ENCODE assay signal across 14 mouse cellular contexts in the genomic region with DNA sequence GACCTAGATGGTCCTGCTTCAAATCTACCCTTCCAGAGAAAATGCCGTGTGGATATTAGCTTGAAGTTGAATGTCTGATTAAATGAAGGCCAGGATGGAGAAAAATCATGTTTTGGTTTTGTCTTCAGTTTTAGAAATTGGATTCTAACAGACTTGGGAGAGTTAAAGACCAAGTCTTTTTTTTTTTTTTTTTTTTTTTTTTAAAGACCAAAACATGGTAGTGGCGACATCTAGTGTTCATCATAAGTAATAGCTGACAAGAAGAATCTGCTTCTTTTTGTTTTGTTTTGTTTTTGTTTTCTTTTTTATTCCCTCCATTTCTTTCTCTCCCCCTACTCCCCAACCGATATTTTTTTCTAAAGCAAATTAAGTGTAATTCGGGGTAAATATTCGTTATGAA. TPM values are rescaled to one million over a fixed set of nuclear protein-coding genes. Genes with fewer than 3 reads are reported as not detected.
DNase-seq lines count a peak whose midpoint lies in the region; ATAC-seq and TF ChIP-seq lines count a peak whose summit lies in the region.
"Had no signal": no experiment of that assay in that cellular context is flagged by ENCODE, and none has a peak within 500 bp of the region (broad histone marks: within the 10 kb centered on the region; RNA-seq: fewer than 3 reads in every experiment).

No protein-coding gene starts in this region.

- no peaks in the 10 kb centered on the region for H3K36me3 ChIP-seq in heart, postnatal 0 days (replicated peaks; ENCODE audit: control insufficient read depth, insufficient read depth, low read length)
- no peaks in the 10 kb centered on the region for H3K36me3 ChIP-seq in midbrain, postnatal 0 days (ENCODE audit: insufficient read depth, low read length)
- H3K36me3 ChIP-seq in midbrain, embryonic 10.5 days: no peaks in the 10 kb centered on the region
- H3K36me3 ChIP-seq: embryonic facial prominence, embryonic 15.5 days; limb, embryonic 13.5 days; midbrain, embryonic 13.5 days had no signal

- no peak for ATAC-seq in heart, postnatal 0 days (ENCODE audit: insufficient read depth, low read depth)
- no peak for ATAC-seq in midbrain, postnatal 0 days (ENCODE audit: low FRiP score)
- peak; percentile 43 for ATAC-seq in common myeloid progenitor, adult 5-6 weeks (replicated peaks; ENCODE audit: low read depth, poor library complexity, severe bottlenecking)
- ATAC-seq: midbrain, embryonic 13.5 days had no signal

- no peaks in the 10 kb centered on the region for H3K27me3 ChIP-seq in heart, postnatal 0 days (ENCODE audit: control insufficient read depth, insufficient read depth, low read length)
- no peaks in the 10 kb centered on the region for H3K27me3 ChIP-seq in midbrain, postnatal 0 days (ENCODE audit: insufficient read depth, low read length)
- H3K27me3 ChIP-seq in midbrain, embryonic 10.5 days (ENCODE audit: low read depth, poor library complexity, severe bottlenecking): no peaks in the 10 kb centered on the region
- H3K27me3 ChIP-seq: embryonic facial prominence, embryonic 15.5 days; limb, embryonic 13.5 days; midbrain, embryonic 13.5 days had no signal

- no peak for TF ChIP-seq EP300 in heart, postnatal 0 days (IDR thresholded peaks at IDR 0.05; ENCODE audit: low read depth)

- no peak overlapping the region for H3K9ac ChIP-seq in heart, postnatal 0 days (replicated peaks; ENCODE audit: low read depth, low read length)
- no peak overlapping the region for H3K9ac ChIP-seq in midbrain, postnatal 0 days (replicated peaks; ENCODE audit: low read length, poor library complexity, severe bottlenecking)
- H3K9ac ChIP-seq: embryonic facial prominence, embryonic 15.5 days; limb, embryonic 13.5 days; midbrain, embryonic 13.5 days had no signal

- no peaks in the 10 kb centered on the region for H3K4me1 ChIP-seq in heart, postnatal 0 days (ENCODE audit: control insufficient read depth, insufficient read depth)
- H3K4me1 ChIP-seq in midbrain, postnatal 0 days (ENCODE audit: insufficient read depth, low read length): no peaks in the 10 kb centered on the region
- no peaks in the 10 kb centered on the region for H3K4me1 ChIP-seq in midbrain, embryonic 10.5 days
- H3K4me1 ChIP-seq: embryonic facial prominence, embryonic 15.5 days; limb, embryonic 13.5 days; midbrain, embryonic 13.5 days had no signal

- DNase-seq in heart, postnatal 0 days (ENCODE audit: low spot score): no peak
- DNase-seq in heart, adult 9 months (ENCODE audit: low spot score in 2 of 2): no peak
- DNase-seq in midbrain, postnatal 0 days (ENCODE audit: low spot score): peak; percentile 44
- no peak for DNase-seq in midbrain, embryonic 10.5 days (ENCODE audit: low spot score)
- no peak for DNase-seq in thymus, postnatal 10 days (ENCODE audit: low spot score in 2 of 2)
- no peak for DNase-seq in spleen, adult 12 weeks (ENCODE audit: low spot score)
- no peak for DNase-seq in B cell, adult 2 months
- DNase-seq: gastrocnemius, postnatal 36 days; kidney, postnatal 10 days; right cerebral cortex, adult 18-20 months had no signal

- no peak overlapping the region for H3K4me2 ChIP-seq in heart, postnatal 0 days (ENCODE audit: low read depth, low read length)
- H3K4me2 ChIP-seq in midbrain, postnatal 0 days (ENCODE audit: low read depth, low read length, poor library complexity, severe bottlenecking): no peak overlapping the region
- H3K4me2 ChIP-seq: embryonic facial prominence, embryonic 15.5 days; limb, embryonic 13.5 days; midbrain, embryonic 13.5 days had no signal

- no peak overlapping the region for H3K4me3 ChIP-seq in heart, postnatal 0 days (ENCODE audit: low read depth, low read length)
- no peak overlapping the region for H3K4me3 ChIP-seq in midbrain, postnatal 0 days (ENCODE audit: low read depth, low read length)
- no peak overlapping the region for H3K4me3 ChIP-seq in midbrain, embryonic 10.5 days
- H3K4me3 ChIP-seq: embryonic facial prominence, embryonic 15.5 days; limb, embryonic 13.5 days; midbrain, embryonic 13.5 days had no signal

- TF ChIP-seq CTCF in heart, postnatal 0 days (IDR thresholded peaks at IDR 0.05; ENCODE audit: low read depth): peak; percentile 42
- peak; percentile 68 for TF ChIP-seq CTCF in midbrain, postnatal 0 days (IDR thresholded peaks at IDR 0.05)

- H3K27ac ChIP-seq in heart, postnatal 0 days (ENCODE audit: low read depth): no peak overlapping the region
- H3K27ac ChIP-seq in midbrain, postnatal 0 days (ENCODE audit: low read depth, low read length): no peak overlapping the region
- H3K27ac ChIP-seq in midbrain, embryonic 10.5 days (replicated peaks): no peak overlapping the region
- H3K27ac ChIP-seq: embryonic facial prominence, embryonic 15.5 days; limb, embryonic 13.5 days; midbrain, embryonic 13.5 days had no signal

- WGBS in heart, postnatal 0 days: 13% methylated on average over 5 of the region's 5 CpGs
- WGBS in midbrain, postnatal 0 days: 20% methylated on average over 5 of the region's 5 CpGs
- whole genome bisulfite sequencing in midbrain, embryonic 10.5 days: 16% methylated on average over 5 of the region's 5 CpGs

- peaks cover 3% of the 10 kb centered on the region; the same call in 1 of the 2 replicates for H3K9me3 ChIP-seq in heart, postnatal 0 days (replicated peaks; ENCODE audit: control insufficient read depth, low read length)
- H3K9me3 ChIP-seq in midbrain, postnatal 0 days (ENCODE audit: low read length): no peaks in the 10 kb centered on the region
- no peaks in the 10 kb centered on the region for H3K9me3 ChIP-seq in midbrain, embryonic 10.5 days (replicated peaks)
- H3K9me3 ChIP-seq: embryonic facial prominence, embryonic 15.5 days; limb, embryonic 13.5 days; midbrain, embryonic 13.5 days had no signal

RNA-seq across cellular contexts. Expression of gene Ap1s3, which starts 11.2 kb away (rescaled TPM):
- total RNA-seq in heart, postnatal 0 days (2014; rRNA removed; ENCODE audit: low replicate concordance): 0.77 TPM in 1 of 2 replicates, not detected in the other
- polyA plus RNA-seq in heart, postnatal 0 days (2015; fragmentation: Nextera tagmentation; extraction: Ambion mirVana): 0.60 and 0.94 TPM in 2 replicates
- 0.57 and 0.82 TPM in 2 replicates for total RNA-seq in midbrain, postnatal 0 days (2014; rRNA removed)
- polyA plus RNA-seq in midbrain, postnatal 0 days (2015; fragmentation: Nextera tagmentation; extraction: Ambion mirVana): 0.12 and 0.35 TPM in 2 replicates
- 0.26 TPM in 1 of 2 replicates, not detected in the other for polyA plus RNA-seq in midbrain, embryonic 10.5 days (2016; fragmentation: Nextera tagmentation; extraction: Ambion mirVana)
- 10.3 and 10.4 TPM in 2 replicates for total RNA-seq in common myeloid progenitor, adult 5-6 weeks (2017)
- total RNA-seq: gastrocnemius, postnatal 36 days had no signal
